Mouse (Mus musculus) E14TG2a.4 (cell line): ENCODE data around the gene Serpinf2.

Experiments
- CTCF ChIP-seq: conservative IDR thresholded peaks from 2 replicates; pipeline ENCODE4 v1.5.1; 2014; ENCODE audit warnings: low read length
- NANOG ChIP-seq: IDR thresholded peaks from 2 replicates; pipeline ENCODE4 v1.6.1; 2014; ENCODE audit warnings: borderline replicate concordance, low read length, mixed read lengths

DNA sequence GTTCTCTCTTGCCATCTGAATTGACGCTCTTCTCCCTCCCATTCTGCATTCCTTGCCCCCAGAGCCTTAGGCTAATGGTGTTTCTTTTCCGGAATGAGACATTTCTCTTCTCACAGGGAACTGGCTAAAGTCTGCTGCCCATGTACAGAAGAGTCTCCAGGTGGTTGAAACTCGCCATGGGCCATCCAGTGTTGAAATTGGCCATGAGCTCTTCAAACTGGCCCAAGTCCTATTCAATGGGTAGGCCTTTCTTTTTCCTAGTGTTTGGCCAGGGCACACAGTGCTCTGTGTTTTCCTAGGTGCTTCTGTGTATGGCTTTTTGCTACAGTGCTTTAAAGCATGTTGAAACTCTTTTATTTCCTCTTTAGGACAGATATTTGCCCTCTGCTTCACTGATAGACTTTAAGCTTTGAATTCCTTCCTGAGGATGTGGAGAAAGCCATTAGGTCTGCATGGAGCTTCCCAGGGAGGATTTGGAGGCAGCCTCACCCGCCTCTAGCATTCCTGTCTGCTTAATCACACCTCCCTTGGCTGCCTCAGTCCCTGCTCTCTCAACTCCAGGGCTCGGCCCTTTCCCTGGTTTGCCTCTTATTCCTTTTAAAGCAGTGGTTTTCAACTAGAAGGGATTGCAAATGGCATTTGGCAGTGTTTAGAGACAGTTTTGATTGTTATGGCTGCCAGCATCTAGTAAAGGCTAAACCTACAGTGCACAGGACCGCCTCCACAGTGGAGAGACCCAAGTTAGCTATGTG, 35.9 kb downstream of the Serpinf2 start:
- no peak for TF ChIP-seq CTCF
- TF ChIP-seq NANOG, result no peak
